Mouse (Mus musculus): ENCODE measurements at regions not wholly inside any gene's neighbourhood (a gene's known extent, or its start where the extent isn't known, plus 50 kb on each side); places are given as distances from the start of the nearest gene placed in this dataset.

GRCm38 (mm10) chr2:137974651-137975050 is 281.7 kb upstream of the Btbd3 start:
- no peak for DNase-seq

DNA sequence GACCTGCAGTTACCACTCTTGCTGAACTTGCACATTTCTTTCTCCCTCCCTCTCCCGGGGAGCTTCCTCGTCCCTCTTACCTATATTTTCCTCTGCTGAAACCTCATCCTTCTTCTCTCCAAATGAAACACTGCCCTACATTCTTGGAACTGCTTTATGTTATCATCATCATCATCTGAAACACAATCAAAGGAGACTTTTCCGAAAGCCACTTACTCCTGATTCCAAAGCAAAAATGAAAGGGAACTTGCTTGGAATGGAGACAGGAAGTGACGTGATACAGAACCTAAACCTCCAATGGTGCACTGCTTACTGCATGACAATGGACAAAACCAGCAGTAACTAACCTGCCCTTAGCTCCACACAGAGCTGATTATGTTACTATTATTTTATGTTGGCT is 287.2 kb upstream of the Btbd3 start:
- DNase-seq: no peak

GRCm38 (mm10) chr2:137966460-137967076 is 289.8 kb upstream of the Btbd3 start:
- no peak for DNase-seq

- DNase-seq: no peak
These were observed 301.5 kb upstream of the Btbd3 start for GRCm38 (mm10) chr2:137954830-137955229.

DNA sequence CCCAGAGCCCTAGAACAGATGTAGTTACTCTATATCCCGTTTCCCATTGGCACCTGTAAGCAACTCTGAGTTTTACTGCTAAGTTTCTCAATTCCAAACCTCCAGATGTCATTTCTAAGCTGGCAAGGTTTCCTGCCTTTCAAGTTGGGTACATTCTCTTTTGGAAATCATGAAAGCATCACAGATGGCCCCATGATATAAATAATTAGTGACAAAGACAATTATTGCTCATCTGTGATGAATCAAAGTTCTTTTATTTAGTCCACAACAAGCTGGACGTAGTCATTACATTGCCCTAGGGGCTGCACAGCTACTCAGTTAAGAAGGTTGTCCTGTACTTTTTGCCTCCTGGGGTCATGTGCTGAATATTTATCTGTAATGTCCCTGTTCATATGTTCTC is 303.2 kb upstream of the Btbd3 start:
- no peak for DNase-seq

- DNase-seq: no peak
These were observed 304.4 kb upstream of the Btbd3 start for GRCm38 (mm10) chr2:137951942-137952341.

- DNase-seq: no peak
These were observed 305.4 kb upstream of the Btbd3 start for GRCm38 (mm10) chr2:137950931-137951330.

DNA sequence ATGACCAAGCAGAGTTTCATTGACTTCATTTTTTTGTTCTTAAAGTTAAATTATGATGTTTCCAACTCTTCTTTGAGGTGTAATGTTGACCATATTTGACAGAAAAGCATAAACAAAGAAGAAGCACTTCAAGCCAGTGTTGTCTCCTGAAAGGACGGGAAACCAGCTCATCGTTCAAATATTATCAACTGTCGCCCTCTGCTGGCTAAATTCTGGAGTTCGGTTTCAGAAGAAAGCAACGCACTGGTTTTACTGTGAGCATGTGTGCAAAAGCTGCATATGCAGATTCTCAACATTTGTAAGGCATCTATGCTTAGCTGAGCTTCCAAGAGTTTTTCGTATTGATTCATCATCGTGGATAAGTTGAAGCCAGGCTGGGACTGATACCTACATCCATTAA is 313.6 kb upstream of the Btbd3 start:
- peak; percentile 69 to 78 for DNase-seq

- no peak for DNase-seq
These were observed 316.8 kb upstream of the Btbd3 start for GRCm38 (mm10) chr2:137939591-137939990.

DNA sequence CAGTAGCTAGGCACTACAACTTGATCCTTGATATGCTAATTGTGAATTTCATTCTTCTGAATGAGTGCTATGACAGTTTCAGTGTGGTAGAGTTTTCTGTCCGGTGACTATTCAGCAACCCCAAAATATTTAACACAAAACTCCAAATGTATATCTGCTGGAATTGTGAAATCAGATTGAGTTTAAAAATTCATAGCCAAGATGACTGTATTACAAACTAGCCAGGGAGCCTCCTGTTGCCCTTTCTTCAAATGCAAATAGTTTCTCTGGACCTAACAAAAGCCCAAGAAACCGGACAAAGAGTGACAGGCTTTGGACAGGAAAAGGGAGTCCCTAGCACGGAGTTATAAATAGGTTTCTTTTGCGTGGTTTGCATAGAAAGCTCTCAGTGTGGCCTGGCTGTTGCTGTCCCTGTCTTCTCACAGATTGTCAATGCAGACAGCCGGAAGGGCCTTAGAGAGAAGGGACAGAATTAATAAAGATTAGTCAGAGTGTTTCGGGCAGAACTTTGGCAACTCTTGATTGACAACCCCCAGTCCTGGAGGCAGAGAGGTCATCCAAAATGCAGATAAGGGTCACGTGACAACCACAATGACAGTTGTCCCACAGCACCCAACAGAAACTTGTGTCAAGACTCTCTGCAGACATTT is 317.4 kb upstream of the Btbd3 start:
- DNase-seq: peak in 1 of 2 experiments; percentile 1

- no peak for DNase-seq
These were observed 319.8 kb upstream of the Btbd3 start for GRCm38 (mm10) chr2:137936613-137937012.

GRCm38 (mm10) chr2:137932931-137933330 is 323.4 kb upstream of the Btbd3 start:
- no peak for DNase-seq

GRCm38 (mm10) chr2:137932488-137932887 is 323.9 kb upstream of the Btbd3 start:
- DNase-seq: no peak

- no peak for DNase-seq
These were observed 330.9 kb upstream of the Btbd3 start for GRCm38 (mm10) chr2:137925488-137925887.

GRCm38 (mm10) chr2:137924576-137924975 is 331.8 kb upstream of the Btbd3 start:
- DNase-seq: no peak

DNA sequence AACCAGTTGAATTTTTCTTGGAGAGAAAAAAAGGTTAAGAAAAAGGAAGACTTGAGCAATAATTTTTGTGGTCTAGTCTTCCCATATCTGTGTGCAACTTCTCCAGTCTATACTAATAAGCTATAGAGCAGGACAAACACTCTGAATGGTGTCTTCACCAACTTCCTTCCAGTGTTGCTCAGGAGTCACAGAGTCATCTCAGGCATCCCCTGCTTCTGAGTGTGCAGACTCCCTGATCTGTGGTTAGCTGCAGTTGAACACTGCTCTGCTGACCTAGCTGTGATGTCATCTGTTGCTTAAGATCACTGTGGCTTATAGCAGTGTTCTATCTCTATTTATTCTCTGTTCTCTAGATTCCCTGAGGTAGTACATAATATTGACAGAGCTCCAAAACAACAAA is 357.9 kb upstream of the Btbd3 start:
- no peak for DNase-seq

DNA sequence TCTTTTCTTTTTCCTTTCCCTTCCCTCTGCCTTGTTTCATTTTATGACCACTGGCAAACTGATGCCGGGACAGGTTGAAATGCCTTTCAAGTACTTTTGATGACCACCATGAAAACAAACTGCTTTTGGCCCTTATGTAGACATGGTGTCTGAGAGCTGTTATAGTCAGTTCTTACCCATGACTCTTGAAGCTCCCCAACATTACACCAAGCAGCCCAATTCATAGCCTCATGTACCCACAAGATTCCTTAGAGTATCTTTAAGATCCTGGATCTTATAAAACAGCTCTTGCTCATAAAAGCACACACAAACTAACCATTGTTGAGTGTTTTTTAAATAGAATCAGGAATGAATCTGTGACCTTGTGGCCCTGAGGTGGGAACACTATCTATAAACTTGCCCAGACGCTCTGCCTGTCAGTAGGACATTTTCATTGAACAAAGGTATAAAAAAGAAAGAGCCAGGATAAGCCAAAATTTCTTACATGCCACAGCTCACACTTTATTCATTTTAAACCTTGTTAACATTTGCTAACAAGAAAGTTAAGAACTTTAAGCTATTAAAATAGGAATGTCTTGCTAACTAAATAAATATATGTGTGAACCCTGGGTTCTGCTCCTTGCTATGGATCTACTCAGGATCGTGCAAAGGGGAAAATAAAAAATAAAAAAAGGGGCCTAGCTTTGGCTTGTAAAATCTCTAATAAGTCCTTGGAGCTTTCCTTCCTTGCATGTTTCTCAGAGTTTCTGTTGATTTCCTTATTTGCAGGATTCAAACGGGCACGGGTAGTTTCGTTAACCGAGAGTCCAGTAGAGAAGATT is 375.9 kb upstream of the Btbd3 start:
- no peak for DNase-seq

GRCm38 (mm10) chr2:137869676-137870075 is 386.7 kb upstream of the Btbd3 start:
- DNase-seq: no peak

DNA sequence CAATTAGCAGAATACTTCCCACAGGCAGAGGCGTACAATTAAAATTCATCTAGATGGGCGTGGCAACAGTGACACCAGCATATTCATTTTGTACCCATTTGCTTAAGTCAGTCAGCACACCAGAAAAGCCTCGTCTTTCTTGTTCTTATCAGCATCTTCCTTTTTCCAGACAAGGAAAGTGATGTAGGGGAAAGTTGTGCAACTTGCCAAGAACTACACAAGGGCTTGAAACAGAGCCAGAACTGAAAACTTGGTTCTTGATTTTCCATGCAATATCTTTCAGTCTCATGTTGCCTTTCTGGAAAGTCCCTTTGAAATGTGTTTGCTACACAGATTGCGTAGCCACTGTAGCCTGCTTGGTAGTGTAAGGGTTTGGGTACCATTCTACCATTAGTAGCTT is 401.9 kb upstream of the Btbd3 start:
- DNase-seq: no peak

GRCm38 (mm10) chr2:137853399-137854259 is 402.7 kb upstream of the Btbd3 start:
- DNase-seq: no peak

- no peak for DNase-seq
These were observed 408.5 kb upstream of the Btbd3 start for GRCm38 (mm10) chr2:137847901-137848300.

- DNase-seq: no peak
These were observed 428.5 kb upstream of the Btbd3 start for GRCm38 (mm10) chr2:137827814-137828374.

Data from adrenal gland, postnatal 36 days (tissue).